Mouse (Mus musculus) lung, embryonic 16.5 days (tissue): ENCODE data around the gene Prn. TPM values are rescaled to one million over a fixed set of nuclear protein-coding genes. Genes with fewer than 3 reads are reported as not detected.

Experiments used
- polyA plus RNA-seq: library from polyadenylated mRNA; unstranded; fragments of >200 nt; fragmentation: Nextera tagmentation; extraction: Ambion mirVana; gene quantifications from 2 replicates; pipeline ENCODE4 v1.2.1, GENCODE M21; 2015

Prn gene
- polyA plus RNA-seq, 1 experiment from 2014 or later, result not detected

Other genes starting within 250 kb of the Prn start
- not detected in 2 replicates for gene Erv3, start 50.2 kb upstream of the Prn start, polyA plus RNA-seq
- 56.7 and 60.4 TPM in 2 replicates for gene Prnp, start within 50 bp of the Prn start, polyA plus RNA-seq
- gene Prnd, start 40.9 kb downstream of the Prn start, polyA plus RNA-seq, result 33.6 and 38.3 TPM in 2 replicates
- 14.5 and 14.6 TPM in 2 replicates for gene Rassf2, start 120.3 kb downstream of the Prn start, polyA plus RNA-seq
- gene Slc23a2, start 235.2 kb downstream of the Prn start, polyA plus RNA-seq, result 11.1 and 12.1 TPM in 2 replicates